Mouse (Mus musculus): Measurements from ENCODE around the gene Mcm3.
"Not testable (repeated sequence)": the region's sequence is repeated elsewhere in the genome, so short reads cannot be mapped to it uniquely, and the experiment has no call there.

The Mcm3 gene

GRCm38 (mm10) chr1:20801682-20802390 is 18.3 kb downstream of the Mcm3 start:
- peak in 1 of 2 experiments; percentile 9 for DNase-seq

- no peak for DNase-seq
These were observed 18.8 kb downstream of the Mcm3 start for GRCm38 (mm10) chr1:20801275-20801674.

- no peak for DNase-seq
These were observed 24.9 kb downstream of the Mcm3 start for GRCm38 (mm10) chr1:20795178-20795577.

- DNase-seq: no peak
These were observed 25.4 kb downstream of the Mcm3 start for GRCm38 (mm10) chr1:20794760-20795159.

GRCm38 (mm10) chr1:20791414-20791813 is 28.7 kb downstream of the Mcm3 start:
- no peak for DNase-seq

GRCm38 (mm10) chr1:20790517-20790916 is 29.6 kb downstream of the Mcm3 start, which contains the start of gene Il17f:
TSS of gene Il17f (minus strand) at chr1:20790617.
- not testable (repeated sequence) for DNase-seq

GRCm38 (mm10) chr1:20788419-20788818 is 31.7 kb downstream of the Mcm3 start:
- no peak for DNase-seq

- DNase-seq: no peak
These were observed 33.1 kb downstream of the Mcm3 start for GRCm38 (mm10) chr1:20787046-20787445.

GRCm38 (mm10) chr1:20778366-20778765 is 41.7 kb downstream of the Mcm3 start:
- no peak for DNase-seq

GRCm38 (mm10) chr1:20774026-20774730 is 45.9 kb downstream of the Mcm3 start:
- not testable (repeated sequence) for DNase-seq

- no peak for DNase-seq
These were observed 53.6 kb downstream of the Mcm3 start for GRCm38 (mm10) chr1:20766526-20766925.

GRCm38 (mm10) chr1:20761411-20761810 is 58.7 kb downstream of the Mcm3 start:
- DNase-seq: no peak

GRCm38 (mm10) chr1:20760331-20760730 is 59.8 kb downstream of the Mcm3 start:
- DNase-seq: no peak

GRCm38 (mm10) chr1:20759799-20760198 is 60.3 kb downstream of the Mcm3 start:
- no peak for DNase-seq

GRCm38 (mm10) chr1:20757586-20757985 is 62.5 kb downstream of the Mcm3 start:
- no peak for DNase-seq

- DNase-seq: no peak
These were observed 65.7 kb downstream of the Mcm3 start for GRCm38 (mm10) chr1:20754439-20754838.

Measured in lung, postnatal 4 days (tissue).